Mouse (Mus musculus) erythroblast, adult 5-6 weeks (primary cell): ENCODE data around the gene L2hgdh. TPM values are rescaled to one million over a fixed set of nuclear protein-coding genes. Genes with fewer than 3 reads are reported as not detected.

Experiments used
- ATAC-seq: replicated peaks from 2 replicates; pipeline ENCODE4 v1.8.0; 2016; ENCODE audit warnings: moderate number of reproducible peaks, mild to moderate bottlenecking, moderate TSS enrichment, inconsistent platforms; ENCODE audit not compliant: poor library complexity, low FRiP score, severe bottlenecking
- total RNA-seq, 2 experiments: library from RNA; stranded (forward) in 1 of 2; stranded (reverse) in 1 of 2; fragments of 150-400 nt in 1 of 2; fragments of 200-764, 138-1000 nt in 1 of 2; gene quantifications; 2 replicates each; pipeline versions ENCODE4 v1.2.3 to v1.2.4; 2015 to 2017; ENCODE audit warnings: low replicate concordance in 2 of 2

L2hgdh gene
- total RNA-seq, 2 experiments from 2014 or later: 2.3 to 3.9 TPM

GRCm38 (mm10) chr12:69676157-69676556 lies 48.5 kb downstream of the L2hgdh start:
- no peak for ATAC-seq

GRCm38 (mm10) chr12:69674576-69675537 lies 49.8 kb downstream of the L2hgdh start:
- no peak for ATAC-seq

- ATAC-seq: no peak
Observed at GRCm38 (mm10) chr12:69674176-69674575, 50.5 kb downstream of the L2hgdh start.

- no peak for ATAC-seq
Observed at GRCm38 (mm10) chr12:69666721-69667120, 58.0 kb downstream of the L2hgdh start.

GRCm38 (mm10) chr12:69661658-69662057 lies 63.0 kb downstream of the L2hgdh start:
- no peak for ATAC-seq

- peak; percentile 100 for ATAC-seq
Observed at GRCm38 (mm10) chr12:69653973-69654372, 70.7 kb downstream of the L2hgdh start.

GRCm38 (mm10) chr12:69649511-69649910 lies 75.2 kb downstream of the L2hgdh start:
- no peak for ATAC-seq

- no peak for ATAC-seq
Observed at GRCm38 (mm10) chr12:69645821-69646616, 78.7 kb downstream of the L2hgdh start.

- ATAC-seq: no peak
Observed at GRCm38 (mm10) chr12:69644877-69645276, 79.8 kb downstream of the L2hgdh start.

- no peak for ATAC-seq
Observed at GRCm38 (mm10) chr12:69642877-69643276, 81.8 kb downstream of the L2hgdh start.

Other genes with a start within 250 kb of the L2hgdh start
- 2.3 and 16.3 TPM in 2 replicates for gene Vcpkmt, start 141.8 kb downstream of the L2hgdh start, total RNA-seq (2015; ENCODE audit: low replicate concordance)
- 0.42 and 0.51 TPM in 2 replicates for gene Vcpkmt, start 141.8 kb downstream of the L2hgdh start, total RNA-seq (2017; ENCODE audit: low replicate concordance)
- 20.7 and 31.3 TPM in 2 replicates for gene Sos2, start 43.0 kb downstream of the L2hgdh start, total RNA-seq (2015; ENCODE audit: low replicate concordance)
- gene Sos2, start 43.0 kb downstream of the L2hgdh start, total RNA-seq (2017; ENCODE audit: low replicate concordance): 13.5 and 14.3 TPM in 2 replicates
- 15.5 and 47.3 TPM in 2 replicates for gene Atp5s, start 77 bp upstream of the L2hgdh start, total RNA-seq (2015; ENCODE audit: low replicate concordance)
- gene Atp5s, start 77 bp upstream of the L2hgdh start, total RNA-seq (2017; ENCODE audit: low replicate concordance): 11.7 and 15.2 TPM in 2 replicates
- gene Cdkl1, start 66.4 kb upstream of the L2hgdh start, total RNA-seq (2015; ENCODE audit: low replicate concordance): 43.6 and 51.4 TPM in 2 replicates
- 86.7 and 87.6 TPM in 2 replicates for gene Cdkl1, start 66.4 kb upstream of the L2hgdh start, total RNA-seq (2017; ENCODE audit: low replicate concordance)
- gene Atl1, start 167.7 kb upstream of the L2hgdh start, total RNA-seq (2015; ENCODE audit: low replicate concordance): 5.4 and 9.6 TPM in 2 replicates
- 12.8 and 23.0 TPM in 2 replicates for gene Atl1, start 167.7 kb upstream of the L2hgdh start, total RNA-seq (2017; ENCODE audit: low replicate concordance)
- gene Map4k5, start 168.3 kb upstream of the L2hgdh start, total RNA-seq (2015; ENCODE audit: low replicate concordance): 320 and 330 TPM in 2 replicates
- gene Map4k5, start 168.3 kb upstream of the L2hgdh start, total RNA-seq (2017; ENCODE audit: low replicate concordance): 596 and 599 TPM in 2 replicates